Mouse (Mus musculus): Measurements from ENCODE around the gene Rhoa.

Rhoa gene

DNA sequence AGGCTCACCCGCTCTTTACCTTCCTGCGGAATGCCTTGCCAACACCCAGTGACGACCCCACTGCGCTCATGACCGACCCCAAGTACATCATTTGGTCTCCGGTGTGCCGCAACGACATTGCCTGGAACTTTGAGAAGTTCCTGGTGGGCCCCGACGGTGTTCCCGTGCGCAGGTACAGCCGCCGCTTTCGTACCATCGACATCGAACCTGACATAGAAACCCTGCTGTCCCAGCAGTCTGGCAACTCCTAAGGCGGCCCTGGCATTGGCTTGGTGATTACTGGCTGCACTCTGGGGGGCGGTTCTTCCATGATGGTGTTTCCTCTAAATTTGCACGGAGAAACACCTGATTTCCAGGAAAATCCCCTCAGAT lies 33.9 kb downstream of the Rhoa start:
- peak; percentile 30 for DNase-seq (ENCODE audit: low read depth, low spot score)

DNA sequence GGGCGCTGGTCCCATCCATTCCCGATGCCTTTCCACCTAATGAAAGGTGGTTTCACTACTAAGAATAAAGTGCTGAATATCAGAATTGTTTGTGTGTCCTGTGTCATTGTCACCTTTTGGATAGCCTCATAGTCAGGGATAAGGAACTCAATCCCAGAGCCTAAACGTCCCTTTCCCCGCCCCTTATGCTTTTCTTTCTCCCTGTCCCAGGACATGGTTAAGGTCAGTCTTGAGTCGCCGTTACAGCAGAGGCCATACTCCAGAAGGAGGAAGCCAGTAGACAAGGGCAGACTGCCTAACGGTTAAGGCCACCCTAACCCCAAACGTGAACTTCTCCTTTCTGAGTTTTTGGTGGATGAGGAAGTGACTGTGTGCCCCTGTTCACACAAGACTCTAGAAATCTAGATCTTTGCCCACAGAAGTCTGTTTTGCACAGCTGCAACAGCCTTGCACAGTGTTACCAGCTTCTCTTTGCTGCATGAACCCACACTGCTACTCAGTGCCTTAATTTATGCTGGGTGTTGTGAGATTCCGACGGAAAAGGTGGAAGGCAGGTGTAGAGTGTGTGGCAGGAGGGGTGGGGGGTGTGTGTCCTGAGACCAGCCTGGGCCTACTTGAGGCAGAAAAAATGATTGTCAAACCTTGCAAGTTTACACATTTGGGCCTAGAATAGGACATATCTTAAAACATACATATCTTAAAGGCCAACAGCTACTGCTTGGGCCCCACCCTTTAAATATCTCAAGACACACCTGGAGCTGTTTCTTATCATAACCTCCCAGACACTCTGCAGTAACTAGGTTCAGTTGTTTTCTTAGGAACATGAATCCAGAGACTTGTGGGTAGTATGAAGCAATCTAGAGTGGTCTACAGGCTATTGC lies 34.6 kb downstream of the Rhoa start:
- DNase-seq (ENCODE audit: low read depth, low spot score) = no peak

DNA sequence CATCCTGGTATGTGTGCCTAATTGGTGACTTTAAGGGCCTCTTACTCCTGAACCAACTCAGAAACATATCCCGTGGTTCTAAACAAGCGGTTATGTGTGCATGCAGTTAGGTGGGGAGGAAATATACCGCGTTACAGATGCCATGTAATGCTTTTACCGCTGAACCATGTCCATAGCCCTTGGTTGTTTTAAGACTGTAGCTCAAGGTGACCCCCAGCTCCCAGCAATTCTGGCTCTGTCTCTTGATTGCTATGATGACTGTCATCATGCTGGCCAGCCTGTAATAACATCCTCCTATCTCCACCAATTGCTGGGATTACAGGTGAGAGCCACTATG lies 35.2 kb downstream of the Rhoa start:
- no peak for DNase-seq (ENCODE audit: low read depth, low spot score)

GRCm38 (mm10) chr9:108341801-108342200 lies 35.9 kb downstream of the Rhoa start:
- DNase-seq (ENCODE audit: low read depth, low spot score) = no peak

DNA sequence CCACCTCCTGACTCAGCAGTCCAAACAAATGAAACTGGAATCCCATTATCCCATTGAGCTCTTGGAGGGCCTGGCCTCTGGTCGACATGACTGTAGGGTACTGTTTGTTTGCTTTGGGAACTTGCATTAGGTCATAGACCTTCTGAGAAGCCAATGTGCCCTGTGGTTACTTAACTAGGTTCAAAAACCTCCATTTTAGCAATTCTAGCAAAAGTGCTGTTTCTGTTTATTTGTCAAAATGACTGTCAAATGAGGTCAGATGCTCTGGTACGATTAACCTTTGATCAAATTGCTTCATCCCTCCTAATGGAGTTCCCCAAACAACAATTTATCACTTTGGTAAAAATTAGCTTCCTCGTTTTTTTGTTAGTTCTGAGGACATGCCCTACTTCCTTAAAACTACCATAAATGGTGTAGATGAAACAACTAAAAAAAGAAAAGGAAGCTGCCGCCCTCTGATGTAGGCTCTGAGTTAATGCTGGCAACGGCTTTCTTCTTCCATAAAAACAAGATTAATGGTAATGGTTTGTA lies 36.4 kb downstream of the Rhoa start:
- peak; percentile 46 for DNase-seq (ENCODE audit: low read depth, low spot score)

DNA sequence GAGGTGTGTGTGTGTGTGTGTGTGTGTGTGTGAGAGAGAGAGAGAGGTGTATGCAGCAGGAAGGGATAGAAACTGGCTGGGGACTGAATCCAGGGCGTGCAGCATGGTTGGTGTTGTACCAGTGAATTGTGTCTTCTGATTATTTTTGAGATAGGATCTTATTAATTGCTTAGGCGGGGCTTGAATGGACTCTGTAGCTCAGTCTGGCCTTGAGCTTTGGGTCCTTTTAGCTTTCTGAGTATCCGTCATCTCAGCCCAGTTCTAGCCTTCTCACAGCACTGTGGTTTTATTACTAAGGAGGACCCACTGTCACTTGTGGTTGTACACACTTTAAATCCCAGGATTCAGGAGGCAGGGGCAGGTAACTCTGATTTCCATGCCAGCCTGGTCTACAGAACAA lies 37.4 kb downstream of the Rhoa start:
- DNase-seq (ENCODE audit: low read depth, low spot score) = no peak

DNA sequence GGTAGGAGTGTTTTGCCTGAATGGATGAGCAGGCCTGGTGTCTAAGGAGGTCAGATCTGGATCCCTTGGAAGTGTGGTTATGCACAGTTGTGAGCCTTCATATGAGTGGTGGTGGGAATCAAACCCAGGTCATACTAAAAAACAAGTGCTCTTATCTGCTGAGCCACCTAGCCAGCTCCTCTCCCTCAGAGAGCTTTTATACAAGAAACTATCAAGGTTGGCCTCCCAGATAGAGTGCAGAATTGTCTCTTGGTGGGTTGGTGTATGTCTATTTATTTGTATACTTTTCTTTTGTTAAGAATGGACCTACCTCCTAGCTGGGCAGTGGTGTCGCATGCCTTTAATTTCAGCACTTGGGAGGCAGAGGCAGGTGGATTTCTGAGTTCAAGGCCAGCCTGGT lies 37.9 kb downstream of the Rhoa start:
- no peak for DNase-seq (ENCODE audit: low read depth, low spot score)

DNA sequence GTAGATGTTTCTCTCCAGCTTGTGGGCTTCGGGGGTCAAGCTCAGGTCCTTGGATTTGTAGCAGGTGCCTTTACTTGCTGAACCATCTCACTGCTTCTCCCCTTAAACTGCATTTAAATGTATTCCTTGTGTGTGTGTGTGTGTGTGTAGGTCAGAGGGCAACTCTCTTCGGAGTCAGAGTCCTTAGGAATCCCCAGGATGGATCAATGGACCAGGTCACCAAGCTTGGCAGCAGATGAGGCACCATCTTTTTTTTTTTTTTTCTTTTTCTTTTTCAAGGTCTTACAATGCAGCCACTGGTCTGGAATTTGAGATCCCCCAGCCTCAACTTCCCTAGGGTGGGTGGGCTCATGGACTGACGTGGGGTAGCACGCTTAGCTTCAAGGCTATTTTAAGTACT lies 38.5 kb downstream of the Rhoa start:
- DNase-seq (ENCODE audit: low read depth, low spot score) = no peak

- no peak for DNase-seq (ENCODE audit: low read depth, low spot score)
These were observed 41.1 kb downstream of the Rhoa start for GRCm38 (mm10) chr9:108347024-108347423.

DNA sequence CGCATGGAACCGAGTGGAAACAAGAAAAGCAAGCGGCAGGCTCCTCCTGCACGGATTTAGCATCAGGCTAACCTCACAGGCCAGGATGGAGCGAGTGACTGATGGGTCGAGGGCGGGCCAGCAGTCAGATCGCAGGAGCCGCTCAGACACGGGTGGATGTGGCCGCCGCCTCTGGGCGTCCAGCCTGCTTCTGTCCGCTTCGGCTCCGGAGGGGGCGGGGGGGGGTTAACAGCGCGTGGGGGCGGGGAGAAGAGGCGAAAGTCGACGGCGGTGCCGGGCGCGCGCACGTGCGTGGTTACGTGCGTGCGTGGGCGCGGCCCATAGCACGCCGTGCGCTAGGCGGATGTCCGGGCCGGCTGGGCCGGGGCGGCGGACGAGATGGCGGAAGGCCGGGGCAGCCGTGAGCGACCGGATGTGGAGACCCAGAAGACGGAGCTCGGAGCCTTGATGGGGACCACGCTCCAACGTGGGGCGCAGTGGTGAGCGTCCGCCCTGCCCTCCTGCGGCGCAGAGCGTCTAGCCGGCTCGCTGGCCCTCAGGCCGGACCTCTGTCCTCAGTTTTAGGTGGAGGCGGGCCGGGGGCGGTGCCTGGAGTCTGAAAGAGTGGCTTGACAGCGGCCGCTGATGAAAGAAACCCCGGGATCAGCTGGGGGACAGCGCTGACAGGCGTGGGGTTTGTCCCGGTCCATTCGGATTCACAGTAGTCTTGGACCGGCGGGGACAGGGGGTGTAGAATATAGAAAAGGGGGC lies 41.8 kb downstream of the Rhoa start, which contains the start of gene Usp4:
Gene Usp4 (plus strand): TSS at position 314 of the 750 bp plus-strand sequence.
- DNase-seq (ENCODE audit: low read depth, low spot score) = peak; percentile 92

DNA sequence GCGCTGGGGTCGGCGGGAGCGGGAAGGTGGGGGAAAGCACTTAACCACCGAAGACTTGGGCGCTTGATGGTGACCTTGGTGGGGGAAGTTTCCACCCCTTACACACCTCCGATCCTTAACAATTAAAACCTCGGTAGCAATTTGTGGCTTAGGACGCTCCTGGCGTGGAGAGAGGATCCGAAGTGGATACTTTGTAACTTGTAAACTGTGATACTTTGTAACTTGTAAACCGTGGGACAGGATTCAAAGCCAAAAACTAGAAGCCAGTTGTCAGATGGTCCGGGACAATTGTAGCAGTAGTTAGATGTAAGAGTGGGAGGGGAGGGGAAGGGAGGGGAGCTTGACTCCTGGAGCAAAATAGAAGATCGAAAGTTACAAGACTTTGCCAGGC lies 42.4 kb downstream of the Rhoa start:
- DNase-seq (ENCODE audit: low read depth, low spot score) = peak; percentile 40

DNA sequence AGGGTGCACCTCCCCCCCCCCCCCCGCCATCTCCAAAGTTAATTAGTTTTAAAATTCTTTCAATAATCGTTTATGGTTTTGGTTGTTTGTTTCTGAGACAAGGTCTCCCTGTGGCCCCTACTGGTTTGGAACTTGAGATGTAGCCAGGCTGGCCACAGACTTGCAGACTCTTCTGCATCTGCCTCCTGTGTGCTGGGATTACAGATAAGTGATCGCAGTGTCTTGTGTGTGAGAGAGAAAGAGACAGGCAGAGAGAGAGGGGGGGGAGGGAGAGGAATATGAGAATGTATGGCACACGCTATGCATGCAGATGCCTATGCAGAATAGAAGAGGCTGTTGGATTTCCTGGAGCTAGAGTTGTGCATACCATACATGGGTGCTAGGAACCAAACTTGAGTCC lies 43.8 kb downstream of the Rhoa start:
- DNase-seq (ENCODE audit: low read depth, low spot score) = no peak

DNA sequence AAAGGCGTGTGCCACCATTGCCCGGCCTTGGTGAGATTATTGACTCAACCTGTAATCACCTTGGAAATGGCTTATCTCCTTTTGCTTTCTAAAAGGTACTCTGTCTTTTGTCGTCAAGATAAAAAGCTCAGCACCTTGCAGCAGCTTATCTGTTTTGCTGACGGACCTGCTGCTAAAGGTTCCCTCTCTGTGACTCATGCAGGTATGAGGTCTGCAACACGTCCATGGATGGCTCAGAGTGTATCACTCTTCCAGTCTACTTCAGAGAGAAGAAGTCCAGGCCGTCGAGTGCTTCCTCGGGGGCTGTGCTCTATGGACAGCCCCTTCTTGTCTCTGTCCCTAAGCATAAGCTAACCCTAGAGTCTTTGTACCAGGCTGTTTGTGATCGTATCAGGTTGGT lies 72.3 kb downstream of the Rhoa start:
- no peak for DNase-seq (ENCODE audit: low read depth, low spot score)

DNA sequence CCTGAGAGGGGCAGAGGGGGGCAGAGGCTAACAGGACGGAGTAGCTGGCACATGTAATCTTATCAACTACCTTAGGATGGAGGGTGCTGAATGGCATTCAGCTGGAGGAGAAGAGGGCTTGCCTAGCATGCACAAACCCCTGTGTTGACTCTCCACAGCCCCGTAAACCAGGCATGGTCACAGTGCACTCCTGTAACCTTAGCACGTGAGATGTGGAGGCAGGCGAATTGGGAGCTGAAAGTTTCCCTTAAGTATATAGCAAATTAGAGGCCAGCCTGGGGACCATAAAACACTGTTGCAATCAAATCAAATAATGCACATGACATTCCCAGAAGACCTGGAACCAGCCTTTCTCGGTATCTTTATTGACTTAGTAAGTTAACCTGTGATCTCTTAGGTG lies 72.8 kb downstream of the Rhoa start:
- no peak for DNase-seq (ENCODE audit: low read depth, low spot score)

- no peak for DNase-seq (ENCODE audit: low read depth, low spot score)
These were observed 73.4 kb downstream of the Rhoa start for GRCm38 (mm10) chr9:108379294-108379693.

DNA sequence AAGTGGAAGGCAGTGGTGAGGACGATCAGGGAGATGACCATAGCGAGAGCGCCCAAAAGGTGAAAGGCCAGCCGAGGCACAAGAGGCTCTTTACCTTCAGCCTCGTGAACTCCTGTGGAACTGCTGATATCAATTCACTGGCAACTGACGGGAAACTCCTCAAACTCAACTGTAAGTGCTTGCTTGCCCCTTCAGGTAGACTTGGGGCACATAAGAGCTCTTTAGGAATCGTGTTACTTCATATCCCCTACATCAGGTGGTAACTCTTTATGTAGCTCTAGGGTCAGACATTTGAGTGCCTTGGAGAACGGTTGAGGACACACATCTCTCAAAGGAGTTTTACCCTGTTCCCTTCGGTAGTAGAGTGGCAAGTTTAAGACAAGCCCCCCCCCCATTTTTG lies 75.5 kb downstream of the Rhoa start:
- DNase-seq (ENCODE audit: low read depth, low spot score) = no peak

GRCm38 (mm10) chr9:108385006-108385405 lies 79.1 kb downstream of the Rhoa start:
- DNase-seq (ENCODE audit: low read depth, low spot score) = no peak

DNA sequence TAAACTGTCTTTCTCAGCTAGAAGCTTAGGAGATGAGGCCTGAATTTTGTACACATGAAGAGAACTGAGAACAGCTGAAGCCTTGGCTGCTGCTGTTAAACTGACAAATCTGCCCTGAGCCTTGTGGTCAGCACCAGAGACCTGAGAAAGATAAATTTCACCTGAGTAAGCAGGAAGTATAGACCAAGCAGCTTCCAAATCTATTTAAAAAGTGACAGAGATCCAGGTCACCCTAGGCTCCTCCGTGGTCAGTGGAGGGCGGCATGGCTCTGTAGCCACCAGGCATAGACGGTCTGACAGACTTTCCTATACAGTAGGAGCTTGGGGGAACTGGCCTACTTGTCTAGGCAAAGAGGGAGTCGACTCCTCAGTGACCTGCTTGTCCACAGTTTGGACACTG lies 80.9 kb downstream of the Rhoa start:
- DNase-seq (ENCODE audit: low read depth, low spot score) = no peak

Measured in CD4-positive helper T cell, adult 2 months (primary cell).